ENCODE assay signal across 25 mouse cellular contexts in genomic region chr19:21328951-21329350, GRCm38 (mm10). TPM values are rescaled to one million over a fixed set of nuclear protein-coding genes. Genes with fewer than 3 reads are reported as not detected.
DNase-seq lines count a peak whose midpoint lies in the region; ATAC-seq and TF ChIP-seq lines count a peak whose summit lies in the region.
"Had no signal": no experiment of that assay in that cellular context is flagged by ENCODE, and none has a peak within 500 bp of the region (broad histone marks: within the 10 kb centered on the region; RNA-seq: fewer than 3 reads in every experiment).

No protein-coding gene starts in this region.

- H3K27me3 ChIP-seq in forebrain, postnatal 0 days (ENCODE audit: insufficient read depth, low read length), result no peaks in the 10 kb centered on the region
- H3K27me3 ChIP-seq in forebrain, embryonic 15.5 days, result no peaks in the 10 kb centered on the region
- H3K27me3 ChIP-seq in hindbrain, embryonic 16.5 days (replicated peaks; ENCODE audit: control insufficient read depth, insufficient read depth, low read length), result no peaks in the 10 kb centered on the region
- no peaks in the 10 kb centered on the region for H3K27me3 ChIP-seq in hindbrain, embryonic 11.5 days (ENCODE audit: control insufficient read depth, insufficient read depth, low read length)
- H3K27me3 ChIP-seq in midbrain, embryonic 13.5 days, result no peaks in the 10 kb centered on the region
- H3K27me3 ChIP-seq in midbrain, embryonic 10.5 days (ENCODE audit: low read depth, poor library complexity, severe bottlenecking), result no peaks in the 10 kb centered on the region
- no peaks in the 10 kb centered on the region for H3K27me3 ChIP-seq in midbrain, postnatal 0 days (ENCODE audit: insufficient read depth, low read length)
- H3K27me3 ChIP-seq: embryonic facial prominence, embryonic 12.5 days; heart, embryonic 15.5 days; liver, embryonic 12.5 days; neural tube, embryonic 13.5 days had no signal

- no peak overlapping the region for H3K9ac ChIP-seq in forebrain, postnatal 0 days
- H3K9ac ChIP-seq in forebrain, embryonic 15.5 days (replicated peaks), result no peak overlapping the region
- H3K9ac ChIP-seq in hindbrain, embryonic 16.5 days (ENCODE audit: low read depth, low read length), result no peak overlapping the region
- no peak overlapping the region for H3K9ac ChIP-seq in hindbrain, embryonic 11.5 days (ENCODE audit: low read depth, low read length)
- H3K9ac ChIP-seq in midbrain, embryonic 13.5 days (replicated peaks), result no peak overlapping the region
- no peak overlapping the region for H3K9ac ChIP-seq in midbrain, postnatal 0 days (replicated peaks; ENCODE audit: low read length, poor library complexity, severe bottlenecking)
- H3K9ac ChIP-seq: embryonic facial prominence, embryonic 12.5 days; heart, embryonic 15.5 days; liver, embryonic 12.5 days; liver, postnatal 0 days; neural tube, embryonic 13.5 days had no signal

- no peak for DNase-seq in forebrain, postnatal 0 days
- no peak for DNase-seq in hindbrain, embryonic 11.5 days (ENCODE audit: low spot score)
- no peak for DNase-seq in midbrain, embryonic 10.5 days (ENCODE audit: low spot score)
- DNase-seq in midbrain, postnatal 0 days (ENCODE audit: low spot score), result peak; percentile 44
- no peak for DNase-seq in kidney, postnatal 4 days
- DNase-seq: adrenal gland, postnatal 25 days; B cell, adult 2 months; cerebellum, adult 8-10 months; embryo, embryonic 11 days; kidney, adult 9 months; kidney, postnatal 10 days; liver, postnatal 0 days; lung, postnatal 36 days; right cerebral cortex, postnatal 4 days; thymus, postnatal 4 days had no signal

- no peak overlapping the region for H3K27ac ChIP-seq in forebrain, postnatal 0 days (ENCODE audit: low read depth, low read length)
- no peak overlapping the region for H3K27ac ChIP-seq in forebrain, embryonic 15.5 days (replicated peaks)
- no peak overlapping the region for H3K27ac ChIP-seq in hindbrain, embryonic 16.5 days (ENCODE audit: low read depth, low read length)
- H3K27ac ChIP-seq in hindbrain, embryonic 11.5 days (ENCODE audit: low read depth, low read length), result no peak overlapping the region
- no peak overlapping the region for H3K27ac ChIP-seq in midbrain, embryonic 13.5 days
- no peak overlapping the region for H3K27ac ChIP-seq in midbrain, embryonic 10.5 days (replicated peaks)
- H3K27ac ChIP-seq in midbrain, postnatal 0 days (ENCODE audit: low read depth, low read length), result no peak overlapping the region
- H3K27ac ChIP-seq: embryonic facial prominence, embryonic 12.5 days; forebrain, embryonic 10.5 days; heart, embryonic 15.5 days; left cerebral cortex, adult 2 months; liver, embryonic 12.5 days; neural tube, embryonic 13.5 days; stomach, postnatal 0 days had no signal

- no peak overlapping the region for H3K4me2 ChIP-seq in forebrain, postnatal 0 days (ENCODE audit: low read depth)
- no peak overlapping the region for H3K4me2 ChIP-seq in forebrain, embryonic 15.5 days (replicated peaks)
- no peak overlapping the region for H3K4me2 ChIP-seq in hindbrain, embryonic 16.5 days (ENCODE audit: low read length)
- no peak overlapping the region for H3K4me2 ChIP-seq in hindbrain, embryonic 11.5 days (replicated peaks; ENCODE audit: low read depth, low read length)
- no peak overlapping the region for H3K4me2 ChIP-seq in midbrain, embryonic 13.5 days (replicated peaks)
- no peak overlapping the region for H3K4me2 ChIP-seq in midbrain, postnatal 0 days (ENCODE audit: low read depth, low read length, poor library complexity, severe bottlenecking)
- H3K4me2 ChIP-seq: embryonic facial prominence, embryonic 12.5 days; heart, embryonic 15.5 days; liver, embryonic 12.5 days; neural tube, embryonic 13.5 days had no signal

- no peaks in the 10 kb centered on the region for H3K9me3 ChIP-seq in forebrain, postnatal 0 days (ENCODE audit: low read length)
- no peaks in the 10 kb centered on the region for H3K9me3 ChIP-seq in forebrain, embryonic 15.5 days
- no peaks in the 10 kb centered on the region for H3K9me3 ChIP-seq in hindbrain, embryonic 16.5 days (ENCODE audit: control insufficient read depth, low read length)
- H3K9me3 ChIP-seq in hindbrain, embryonic 11.5 days (ENCODE audit: control insufficient read depth, low read length), result no peaks in the 10 kb centered on the region
- 0 out of 2 replicates have a peak, but pooled peaks cover 5% of the 10 kb centered on the region for H3K9me3 ChIP-seq in midbrain, embryonic 13.5 days
- H3K9me3 ChIP-seq in midbrain, embryonic 10.5 days (replicated peaks), result peaks cover 7% of the 10 kb centered on the region; the same call in 1 of the 2 replicates
- 0 out of 2 replicates have a peak, but pooled peaks cover 2% of the 10 kb centered on the region for H3K9me3 ChIP-seq in midbrain, postnatal 0 days (ENCODE audit: low read length)
- H3K9me3 ChIP-seq: embryonic facial prominence, embryonic 12.5 days; heart, embryonic 15.5 days; liver, embryonic 12.5 days; neural tube, embryonic 13.5 days had no signal

- ATAC-seq in forebrain, postnatal 0 days, result peak; percentile 32; the same call in 1 of the 2 replicates
- no peak; the same call in 1 of the 2 replicates for ATAC-seq in forebrain, embryonic 15.5 days (replicated peaks)
- peak; percentile 77; the same call in 1 of the 2 replicates for ATAC-seq in hindbrain, embryonic 16.5 days
- ATAC-seq in hindbrain, embryonic 11.5 days (ENCODE audit: low FRiP score), result no peak
- 0 out of 2 replicates have a peak, but pooled peaks have one; percentile 24 for ATAC-seq in midbrain, embryonic 13.5 days
- no peak for ATAC-seq in midbrain, postnatal 0 days (ENCODE audit: low FRiP score)
- ATAC-seq: liver, embryonic 12.5 days had no signal

- no peak for TF ChIP-seq CTCF in forebrain, postnatal 0 days (IDR thresholded peaks at IDR 0.05; ENCODE audit: low read depth)
- no peak for TF ChIP-seq CTCF in midbrain, postnatal 0 days (IDR thresholded peaks at IDR 0.05)

- no peak overlapping the region for H3K4me3 ChIP-seq in forebrain, postnatal 0 days (ENCODE audit: low read depth, low read length)
- H3K4me3 ChIP-seq in forebrain, embryonic 15.5 days, result no peak overlapping the region
- H3K4me3 ChIP-seq in hindbrain, embryonic 16.5 days (ENCODE audit: low read length), result no peak overlapping the region
- H3K4me3 ChIP-seq in hindbrain, embryonic 11.5 days (ENCODE audit: low read depth, low read length), result no peak overlapping the region
- H3K4me3 ChIP-seq in midbrain, embryonic 13.5 days (replicated peaks), result no peak overlapping the region
- H3K4me3 ChIP-seq in midbrain, embryonic 10.5 days, result no peak overlapping the region
- no peak overlapping the region for H3K4me3 ChIP-seq in midbrain, postnatal 0 days (ENCODE audit: low read depth, low read length)
- H3K4me3 ChIP-seq: embryonic facial prominence, embryonic 12.5 days; forebrain, embryonic 10.5 days; heart, embryonic 15.5 days; left cerebral cortex, adult 2 months; liver, embryonic 12.5 days; neural tube, embryonic 13.5 days had no signal

- H3K36me3 ChIP-seq in forebrain, postnatal 0 days (ENCODE audit: insufficient read depth), result no peaks in the 10 kb centered on the region
- H3K36me3 ChIP-seq in forebrain, embryonic 15.5 days, result no peaks in the 10 kb centered on the region
- H3K36me3 ChIP-seq in hindbrain, embryonic 16.5 days (ENCODE audit: control insufficient read depth, insufficient read depth, low read length), result no peaks in the 10 kb centered on the region
- H3K36me3 ChIP-seq in hindbrain, embryonic 11.5 days (ENCODE audit: control insufficient read depth, insufficient read depth, low read length), result no peaks in the 10 kb centered on the region
- H3K36me3 ChIP-seq in midbrain, embryonic 13.5 days, result no peaks in the 10 kb centered on the region
- no peaks in the 10 kb centered on the region for H3K36me3 ChIP-seq in midbrain, embryonic 10.5 days
- no peaks in the 10 kb centered on the region for H3K36me3 ChIP-seq in midbrain, postnatal 0 days (ENCODE audit: insufficient read depth, low read length)
- H3K36me3 ChIP-seq: embryonic facial prominence, embryonic 12.5 days; forebrain, embryonic 10.5 days; heart, embryonic 15.5 days; liver, embryonic 12.5 days; neural tube, embryonic 13.5 days had no signal

- WGBS in forebrain, postnatal 0 days, result 64% methylated on average over 9 of the region's 9 CpGs
- 74% methylated on average over 9 of the region's 9 CpGs for WGBS in forebrain, embryonic 15.5 days
- 68% methylated on average over 9 of the region's 9 CpGs for WGBS in hindbrain, embryonic 16.5 days
- 75% methylated on average over 9 of the region's 9 CpGs for WGBS in hindbrain, embryonic 11.5 days
- WGBS in midbrain, embryonic 13.5 days, result 71% methylated on average over 9 of the region's 9 CpGs
- 71% methylated on average over 9 of the region's 9 CpGs for WGBS in midbrain, embryonic 10.5 days
- WGBS in midbrain, postnatal 0 days, result 67% methylated on average over 9 of the region's 9 CpGs

- H3K4me1 ChIP-seq in forebrain, postnatal 0 days (ENCODE audit: insufficient read depth), result peaks cover 3% of the 10 kb centered on the region; the same call in 1 of the 2 replicates
- peaks cover 11% of the 10 kb centered on the region; the same call in 1 of the 2 replicates for H3K4me1 ChIP-seq in forebrain, embryonic 15.5 days
- H3K4me1 ChIP-seq in hindbrain, embryonic 16.5 days (ENCODE audit: control insufficient read depth, insufficient read depth, low read depth, low read length), result no peaks in the 10 kb centered on the region
- no peaks in the 10 kb centered on the region for H3K4me1 ChIP-seq in hindbrain, embryonic 11.5 days (replicated peaks; ENCODE audit: control insufficient read depth, insufficient read depth, low read length)
- no peaks in the 10 kb centered on the region for H3K4me1 ChIP-seq in midbrain, embryonic 13.5 days (replicated peaks)
- H3K4me1 ChIP-seq in midbrain, embryonic 10.5 days, result 0 out of 2 replicates have a peak, but pooled peaks cover 2% of the 10 kb centered on the region
- H3K4me1 ChIP-seq in midbrain, postnatal 0 days (ENCODE audit: insufficient read depth, low read length), result no peaks in the 10 kb centered on the region
- H3K4me1 ChIP-seq: embryonic facial prominence, embryonic 12.5 days; forebrain, embryonic 10.5 days; liver, embryonic 12.5 days; neural tube, embryonic 13.5 days had no signal

RNA-seq across cellular contexts. Expression of gene Zfand5, which starts 56.9 kb away (rescaled TPM):
- 159 and 177 TPM in 2 replicates for total RNA-seq in forebrain, postnatal 0 days (2014; rRNA removed)
- polyA plus RNA-seq in forebrain, postnatal 0 days (2015; fragmentation: Nextera tagmentation; extraction: Ambion mirVana), result 121 and 146 TPM in 2 replicates
- 153 and 164 TPM in 2 replicates for polyA plus RNA-seq in forebrain, embryonic 15.5 days (2015; fragmentation: Nextera tagmentation; extraction: Ambion mirVana)
- 119 and 137 TPM in 2 replicates for polyA plus RNA-seq in hindbrain, embryonic 16.5 days (2015; fragmentation: Nextera tagmentation; extraction: Ambion mirVana)
- polyA plus RNA-seq in hindbrain, embryonic 11.5 days (2014; fragmentation: Nextera tagmentation; extraction: Ambion mirVana), result 170 and 197 TPM in 2 replicates
- polyA plus RNA-seq in midbrain, embryonic 13.5 days (2015; fragmentation: Nextera tagmentation; extraction: Ambion mirVana), result 161 TPM in 2 replicates
- 114 and 127 TPM in 2 replicates for polyA plus RNA-seq in midbrain, embryonic 10.5 days (2016; fragmentation: Nextera tagmentation; extraction: Ambion mirVana)
- total RNA-seq in midbrain, postnatal 0 days (2014; rRNA removed), result 99.1 and 147 TPM in 2 replicates
- polyA plus RNA-seq in midbrain, postnatal 0 days (2015; fragmentation: Nextera tagmentation; extraction: Ambion mirVana), result 120 and 123 TPM in 2 replicates

Comparison
In these comparisons a context has a peak if more than half of its experiments do, and no peak if none do; other contexts are left out.
1. ATAC-seq: peak in forebrain, postnatal 0 days (single experiment), hindbrain, embryonic 16.5 days (single experiment) and midbrain, embryonic 13.5 days (single experiment); none in forebrain, embryonic 15.5 days (single experiment), hindbrain, embryonic 11.5 days (single experiment) and midbrain, postnatal 0 days (single experiment).